Mouse (Mus musculus) stomach, postnatal 0 days (tissue): Measurements from ENCODE around the gene Fgfr2.

Experiments
- CTCF ChIP-seq: IDR thresholded peaks from 2 replicates; pipeline ENCODE4 v1.5.1; 2016; ENCODE audit warnings: antibody characterized with exemption, low read depth, mild to moderate bottlenecking, moderate library complexity
- EP300 ChIP-seq: optimal IDR thresholded peaks from 2 replicates; pipeline ENCODE3; 2016; ENCODE audit warnings: antibody characterized with exemption

DNA sequence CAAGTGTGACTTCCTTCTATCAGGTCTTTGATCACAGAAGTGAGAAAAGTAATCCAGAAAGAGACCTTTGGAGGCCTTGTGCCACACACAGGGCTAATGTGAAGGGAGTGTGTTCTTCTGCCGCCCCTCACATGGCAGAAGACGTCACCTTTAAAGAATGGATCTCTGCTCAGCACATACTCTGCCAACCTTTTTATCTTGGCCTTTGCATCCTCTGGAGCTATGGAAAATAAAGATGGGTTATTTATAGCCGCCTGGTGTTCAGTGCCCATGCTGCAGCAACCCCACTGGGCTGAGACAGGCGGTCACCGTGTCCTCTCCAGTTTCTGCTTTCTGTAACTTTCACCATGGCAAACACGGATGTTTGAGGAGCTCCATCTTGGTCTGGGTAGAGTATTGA, 1515.1 kb downstream of the Fgfr2 start:
- TF ChIP-seq CTCF: no peak
- no peak for TF ChIP-seq EP300
